Mouse (Mus musculus) CH12.LX (cell line): Measurements from ENCODE around the gene Eps8l3. TPM values are rescaled to one million over a fixed set of nuclear protein-coding genes. Genes with fewer than 3 reads are reported as not detected.

Experiments used
- DNase-seq: peaks from one replicate; pipeline ENCODE4 v3.0.0-alpha.2; 2013; ENCODE audit errors: extremely low read depth
- H3K27ac ChIP-seq: 2 replicates; pipeline ENCODE4 v1.5.1; 2012; ENCODE audit warnings: low read depth, mild to moderate bottlenecking, control low read depth, moderate library complexity; ENCODE audit not compliant: insufficient read depth
- H3K27me3 ChIP-seq: replicated peaks from 2 replicates; pipeline ENCODE3; 2012; ENCODE audit warnings: inconsistent platforms
- H3K36me3 ChIP-seq, 2 experiments: replicated peaks in 1 of 2; 2 replicates each; pipeline versions ENCODE3 to v1.6.1; 2012; ENCODE audit warnings: inconsistent platforms in 1 of 2, low read length in 1 of 2, mild to moderate bottlenecking in 1 of 2, mixed read lengths in 1 of 2, moderate library complexity in 1 of 2; ENCODE audit not compliant: control insufficient read depth in 1 of 2, insufficient read depth in 1 of 2
- H3K4me1 ChIP-seq, 2 experiments: 2 replicates each; pipeline ENCODE4 v1.6.1; 2012; ENCODE audit warnings: inconsistent platforms in 1 of 2, moderate library complexity in 1 of 2; ENCODE audit not compliant: insufficient read depth in 2 of 2, control insufficient read depth in 1 of 2
- H3K4me2 ChIP-seq: 2 replicates; pipeline ENCODE4 v1.6.1; 2012; ENCODE audit warnings: low read depth, mild to moderate bottlenecking, control low read depth; ENCODE audit not compliant: poor library complexity, insufficient read depth, severe bottlenecking
- H3K4me3 ChIP-seq, 3 experiments: fragments of 150-350 bp in 1 of 3; sonication (generic) in 1 of 3; replicated peaks in 1 of 3; 2 replicates each; pipeline versions ENCODE3 to v1.5.1; 2011 to 2012; ENCODE audit warnings: low read depth in 2 of 3, low read length in 2 of 3, mild to moderate bottlenecking in 2 of 3, moderate library complexity in 2 of 3, control low read depth in 1 of 3, improper control_type of control experiment in 1 of 3, inconsistent platforms in 1 of 3, mixed read lengths in 1 of 3; ENCODE audit not compliant: poor library complexity in 1 of 3
- H3K79me2 ChIP-seq: replicated peaks from 2 replicates; pipeline ENCODE4 v1.6.1; 2012; ENCODE audit warnings: mild to moderate bottlenecking, moderate library complexity; ENCODE audit not compliant: control insufficient read depth, poor library complexity, insufficient read depth, severe bottlenecking; ENCODE audit errors: extremely low read depth
- H3K9ac ChIP-seq: 2 replicates; pipeline ENCODE4 v1.6.1; 2012; ENCODE audit warnings: low read depth, mild to moderate bottlenecking, control low read depth, moderate library complexity; ENCODE audit not compliant: insufficient read depth
- H3K9me3 ChIP-seq: replicated peaks from 2 replicates; pipeline ENCODE3; 2012; ENCODE audit warnings: low read length, inconsistent platforms, mixed read lengths
- CTCF ChIP-seq, 2 experiments: IDR thresholded peaks in 1 of 2; conservative IDR thresholded peaks in 1 of 2; 2 replicates each; pipeline ENCODE4 v1.5.1; 2011 to 2012; ENCODE audit warnings: low read depth in 2 of 2, low read length in 2 of 2, improper control_type of control experiment in 1 of 2, inconsistent platforms in 1 of 2, mild to moderate bottlenecking in 1 of 2, moderate library complexity in 1 of 2
- ELF1 ChIP-seq: IDR thresholded peaks from 2 replicates; pipeline ENCODE4 v1.6.1; 2014; ENCODE audit warnings: low read depth, mild to moderate bottlenecking, inconsistent platforms, low read length, improper control_type of control experiment
- EP300 ChIP-seq: IDR thresholded peaks from 2 replicates; pipeline ENCODE4 v1.6.1; 2011; ENCODE audit warnings: low read length, improper control_type of control experiment
- HCFC1 ChIP-seq: IDR thresholded peaks from 2 replicates; pipeline ENCODE4 v1.6.1; 2012; ENCODE audit warnings: low read depth, mild to moderate bottlenecking, inconsistent platforms, low read length, improper control_type of control experiment
- IRF4 ChIP-seq: IDR thresholded peaks from 2 replicates; pipeline ENCODE4 v1.6.1; 2014; ENCODE audit warnings: low read depth, mild to moderate bottlenecking, inconsistent platforms, low read length, improper control_type of control experiment
- JUN ChIP-seq: IDR thresholded peaks from 2 replicates; pipeline ENCODE4 v1.6.1; 2011; ENCODE audit warnings: low read depth, mild to moderate bottlenecking, low read length, improper control_type of control experiment, moderate library complexity; ENCODE audit not compliant: insufficient read depth
- JUND ChIP-seq: conservative IDR thresholded peaks from 2 replicates; pipeline ENCODE4 v1.6.1; 2011; ENCODE audit warnings: low read depth, low read length, improper control_type of control experiment
- KAT2A ChIP-seq: IDR thresholded peaks from 2 replicates; pipeline ENCODE4 v1.6.1; 2012; ENCODE audit warnings: low read length, improper control_type of control experiment, inconsistent platforms; ENCODE audit not compliant: insufficient replicate concordance
- MAZ ChIP-seq: IDR thresholded peaks from 2 replicates; pipeline ENCODE4 v1.6.1; 2012; ENCODE audit warnings: low read depth, mild to moderate bottlenecking, inconsistent platforms, low read length, improper control_type of control experiment, moderate library complexity
- MEF2A ChIP-seq: IDR thresholded peaks from 2 replicates; pipeline ENCODE4 v1.6.1; 2014; ENCODE audit warnings: low read depth, mild to moderate bottlenecking, inconsistent platforms, low read length, improper control_type of control experiment, borderline replicate concordance
- MXI1 ChIP-seq: IDR thresholded peaks from 2 replicates; pipeline ENCODE4 v1.6.1; 2011; ENCODE audit warnings: mild to moderate bottlenecking, low read depth, low read length, improper control_type of control experiment
- MYC ChIP-seq: IDR thresholded peaks from 2 replicates; pipeline ENCODE4 v1.6.1; 2011; ENCODE audit warnings: low read depth, mild to moderate bottlenecking, improper control_type of control experiment, low read length
- NELFE ChIP-seq: IDR thresholded peaks from 2 replicates; pipeline ENCODE4 v1.6.1; 2011; ENCODE audit warnings: low read depth, low read length, improper control_type of control experiment
- NRF1 ChIP-seq: IDR thresholded peaks from 2 replicates; pipeline ENCODE4 v1.6.1; 2014; ENCODE audit warnings: low read depth, mild to moderate bottlenecking, inconsistent platforms, low read length, improper control_type of control experiment, moderate library complexity
- RAD21 ChIP-seq: IDR thresholded peaks from 2 replicates; pipeline ENCODE4 v1.6.1; 2011; ENCODE audit warnings: low read depth, mild to moderate bottlenecking, low read length, improper control_type of control experiment, moderate library complexity
- SIN3A ChIP-seq: IDR thresholded peaks from 2 replicates; pipeline ENCODE4 v1.6.1; 2012; ENCODE audit warnings: low read length, improper control_type of control experiment, inconsistent platforms
- TBP ChIP-seq: conservative IDR thresholded peaks from 2 replicates; pipeline ENCODE4 v1.6.1; 2011; ENCODE audit warnings: low read depth, low read length, improper control_type of control experiment
- UBTF ChIP-seq: IDR thresholded peaks from 2 replicates; pipeline ENCODE4 v1.6.1; 2012; ENCODE audit warnings: low read depth, mild to moderate bottlenecking, inconsistent platforms, low read length, improper control_type of control experiment, moderate library complexity
- ZC3H11A ChIP-seq: IDR thresholded peaks from 2 replicates; pipeline ENCODE4 v1.6.1; 2012; ENCODE audit warnings: low read depth, mild to moderate bottlenecking, inconsistent platforms, low read length, improper control_type of control experiment
- ZKSCAN1 ChIP-seq: IDR thresholded peaks from 2 replicates; pipeline ENCODE4 v1.6.1; 2012; ENCODE audit warnings: low read depth, inconsistent platforms, low read length, improper control_type of control experiment, borderline replicate concordance
- dilution Hi-C: fragments of 300-500 bp; cut with MboI; formaldehyde crosslinking; loops from 2 replicates; pipeline ENCODE4 v1.14.3; 2020; ENCODE audit warnings: low sequenced_read_pairs; ENCODE audit not compliant: extremely low pct_unique_long_range_greater_than_20kb, extremely low pct_ligation_motif_present
- in situ Hi-C: fragments of 300-500 bp; cut with MboI; formaldehyde crosslinking; loops from 3 replicates; pipeline ENCODE4 v1.14.3; 2019; ENCODE audit warnings: low sequenced_read_pairs, low pct_ligation_motif_present, low pct_unique_long_range_greater_than_20kb, mixed read lengths
- polyA plus RNA-seq: library from polyadenylated mRNA; unstranded; fragments of >175 nt; gene quantifications from 2 replicates; pipeline ENCODE4 v1.2.1, GENCODE M21; 2012; ENCODE audit warnings: low read depth; ENCODE audit not compliant: insufficient read length
- total RNA-seq, 2 experiments: library from RNA; depleted of rRNA; stranded (reverse); fragments of 300-350 nt in 1 of 2; fragments of >200 nt in 1 of 2; gene quantifications; 2 replicates each; pipeline ENCODE4 v1.2.3; 2012 to 2014

Gene Eps8l3
- total and polyA plus RNA-seq, 3 experiments, result not detected

DNA sequence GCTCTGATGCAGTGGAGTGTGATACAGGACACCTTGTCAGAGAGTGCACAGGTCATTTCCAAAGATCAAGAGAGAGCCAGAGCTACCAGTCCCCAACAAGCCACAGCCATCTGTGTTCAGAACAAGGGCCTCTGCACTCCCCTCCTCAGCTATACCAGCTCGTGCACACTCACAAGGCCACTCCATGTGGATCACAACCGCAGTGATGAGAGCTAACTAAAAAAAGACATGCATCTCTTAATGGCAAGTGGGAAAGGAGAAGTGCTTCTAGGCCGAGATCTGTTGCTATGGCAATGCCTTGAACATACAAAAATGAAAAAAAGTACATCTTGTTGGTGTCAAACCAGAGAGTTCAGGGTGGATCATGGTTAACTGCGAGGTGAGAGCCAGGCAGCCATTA is 62.8 kb downstream of the Eps8l3 start:
- dilution Hi-C loops, result no loop called here
- Histone ChIP-seq H3K9me3 (peaks cover 3% of the 10 kb centered on the region), H3K27me3 (no peaks in the 10 kb centered on the region), H3K4me3 (no peak overlapping the region), H3K36me3 (no peaks in the 10 kb centered on the region), H3K4me2 (no peak overlapping the region), H3K9ac (no peak overlapping the region)
- in situ Hi-C loops, result loop anchor here (5.0 to 10.0 kb wide), 3 partner anchors 77 to 205 kb away; partner anchors contain the start of genes Gnai3 and Gstm1
- no peak for DNase-seq
- no peak for TF ChIP-seq ZKSCAN1
- no peak for TF ChIP-seq SIN3A
- no peak for TF ChIP-seq ZC3H11A
- TF ChIP-seq MXI1, result no peak
- TF ChIP-seq NELFE, result no peak
- no peak for TF ChIP-seq MAZ
- TF ChIP-seq KAT2A, result no peak
- TF ChIP-seq CTCF (conservative IDR thresholded peaks at IDR 0.05 in 1 of 2, IDR thresholded peaks at IDR 0.05 in 1 of 2; ENCODE audit: low read depth in 2 of 2, low read length in 2 of 2), result no peak
- TF ChIP-seq ELF1, result no peak
- no peak for TF ChIP-seq MEF2A
- no peak for TF ChIP-seq NRF1
- no peak for TF ChIP-seq HCFC1
- no peak for TF ChIP-seq JUN
- no peak for TF ChIP-seq JUND
- TF ChIP-seq UBTF, result no peak
- TF ChIP-seq MYC, result no peak
- TF ChIP-seq TBP, result no peak
- TF ChIP-seq, all 38 proteins: peak for 0
- H3K4me1 ChIP-seq, result peaks cover 5 to 8% of the 10 kb centered on the region in 2 experiments; a peak in 2 of 4 replicates
- no peak overlapping the region for H3K27ac ChIP-seq
- no peaks in the 10 kb centered on the region for H3K79me2 ChIP-seq

DNA sequence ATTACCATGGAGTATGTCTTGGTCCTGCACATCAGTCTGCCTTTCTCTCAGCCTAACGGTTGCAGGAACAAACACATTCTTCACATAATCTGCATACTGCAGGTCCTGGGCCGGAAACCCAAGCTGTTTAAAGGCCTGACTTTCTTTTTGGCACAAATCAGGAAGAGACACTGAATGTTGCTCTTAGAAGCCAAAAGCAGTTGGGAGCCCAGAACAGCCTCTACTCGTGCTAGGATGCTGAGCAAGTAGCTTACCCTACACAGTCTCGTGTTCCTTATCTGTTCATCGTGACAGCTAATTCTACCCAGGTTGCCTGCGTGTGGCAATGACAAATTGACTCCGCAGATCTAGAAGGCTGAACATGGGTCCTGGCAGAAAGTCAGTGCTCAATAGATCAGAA is 63.5 kb downstream of the Eps8l3 start:
- DNase-seq, result no peak
- Histone ChIP-seq H3K4me1 (peaks cover 5 to 8% of the 10 kb centered on the region in 2 experiments; a peak in 2 of 4 replicates), H3K27me3 (peaks cover 2% of the 10 kb centered on the region), H3K36me3 (no peaks in the 10 kb centered on the region), H3K9me3 (peaks cover 3% of the 10 kb centered on the region), H3K9ac (no peak overlapping the region), H3K79me2 (no peaks in the 10 kb centered on the region), H3K27ac (no peak overlapping the region), H3K4me2 (no peak overlapping the region), H3K4me3 (no peak overlapping the region)
- dilution Hi-C loops, result no loop called here
- TF ChIP-seq IRF4, result no peak
- TF ChIP-seq HCFC1, result no peak
- TF ChIP-seq RAD21, result no peak
- no peak for TF ChIP-seq EP300
- in situ Hi-C loops, result loop anchor here (5.0 kb wide), 1 partner anchor 127 kb away; no protein-coding TSS in a partner anchor
